Mouse (Mus musculus): Measurements from ENCODE around the gene Ak6. TPM values are rescaled to one million over a fixed set of nuclear protein-coding genes. Genes with fewer than 3 reads are reported as not detected.

The Ak6 gene
- polyA plus RNA-seq, 1 experiment from 2014 or later, result 419 TPM

DNA sequence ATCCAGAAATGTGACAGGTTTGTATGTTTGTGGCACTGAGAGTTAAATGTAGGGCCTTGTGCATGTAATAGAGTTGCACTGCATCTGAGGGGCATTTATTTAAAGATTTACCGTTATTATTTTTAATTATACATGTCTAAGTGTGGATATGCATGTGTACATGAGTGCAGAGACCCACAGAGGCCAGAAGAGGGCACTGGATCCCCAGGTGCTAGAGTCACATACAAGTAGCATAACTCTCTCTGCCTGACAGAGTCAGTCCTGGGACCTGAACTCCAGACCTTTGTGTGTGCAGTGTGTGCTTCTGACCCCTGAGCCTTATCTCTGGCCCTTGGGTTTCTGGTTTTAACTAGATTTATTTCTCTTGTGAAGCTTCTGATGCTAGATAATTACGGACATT lies 33.6 kb downstream of the Ak6 start:
- ATAC-seq, result no peak
- Histone ChIP-seq H3K4me2 (ENCODE audit: low read length) (no peak overlapping the region), H3K9me3 (replicated peaks; ENCODE audit: control insufficient read depth, low read length) (no peaks in the 10 kb centered on the region), H3K4me3 (ENCODE audit: low read depth, low read length) (no peak overlapping the region), H3K9ac (ENCODE audit: low read length) (no peak overlapping the region), H3K27me3 (replicated peaks; ENCODE audit: control insufficient read depth, insufficient read depth, low read length) (no peaks in the 10 kb centered on the region), H3K36me3 (ENCODE audit: control insufficient read depth, insufficient read depth, low read length) (no peaks in the 10 kb centered on the region), H3K27ac (ENCODE audit: low read depth, low read length) (no peak overlapping the region), H3K4me1 (ENCODE audit: control insufficient read depth, insufficient read depth, low read length) (no peaks in the 10 kb centered on the region)
- 74% methylated on average over 2 of the region's 2 CpGs for WGBS
- no peak for DNase-seq (ENCODE audit: low spot score)

GRCm38 (mm10) chr13:100687513-100687912 lies 36.7 kb downstream of the Ak6 start:
- Histone ChIP-seq H3K36me3 (ENCODE audit: control insufficient read depth, insufficient read depth, low read length) (no peaks in the 10 kb centered on the region), H3K27me3 (replicated peaks; ENCODE audit: control insufficient read depth, insufficient read depth, low read length) (no peaks in the 10 kb centered on the region), H3K9me3 (replicated peaks; ENCODE audit: control insufficient read depth, low read length) (no peaks in the 10 kb centered on the region), H3K27ac (ENCODE audit: low read depth, low read length) (no peak overlapping the region), H3K4me1 (ENCODE audit: control insufficient read depth, insufficient read depth, low read length) (no peaks in the 10 kb centered on the region), H3K4me2 (ENCODE audit: low read length) (no peak overlapping the region), H3K4me3 (ENCODE audit: low read depth, low read length) (no peak overlapping the region), H3K9ac (ENCODE audit: low read length) (no peak overlapping the region)
- no peak for ATAC-seq
- WGBS, result 59% methylated on average over 7 of the region's 7 CpGs
- DNase-seq (ENCODE audit: low spot score), result no peak

DNA sequence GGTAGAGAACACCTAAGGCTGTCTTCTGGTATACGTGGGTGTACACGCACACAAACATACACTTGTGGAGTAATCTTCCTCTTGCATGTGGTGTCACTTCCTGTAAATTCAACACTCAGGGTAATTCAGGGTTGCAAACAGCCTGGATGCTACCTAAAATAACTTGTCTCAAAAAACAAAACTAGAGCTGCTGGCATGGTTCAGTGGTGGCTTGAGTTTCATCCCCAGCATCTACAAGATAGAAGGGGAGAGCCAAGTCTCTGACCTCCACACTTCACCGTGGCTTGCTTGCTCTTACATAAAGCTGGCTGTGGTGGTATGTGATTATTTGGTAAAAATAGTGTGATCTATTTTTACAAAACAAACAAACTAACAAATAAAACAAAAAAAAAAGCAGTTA lies 46.8 kb downstream of the Ak6 start:
- Histone ChIP-seq H3K4me2 (ENCODE audit: low read length) (no peak overlapping the region), H3K36me3 (ENCODE audit: control insufficient read depth, insufficient read depth, low read length) (peaks cover 39% of the 10 kb centered on the region), H3K4me1 (ENCODE audit: control insufficient read depth, insufficient read depth, low read length) (no peaks in the 10 kb centered on the region), H3K4me3 (ENCODE audit: low read depth, low read length) (no peak overlapping the region), H3K27ac (ENCODE audit: low read depth, low read length) (no peak overlapping the region), H3K27me3 (replicated peaks; ENCODE audit: control insufficient read depth, insufficient read depth, low read length) (no peaks in the 10 kb centered on the region), H3K9ac (ENCODE audit: low read length) (no peak overlapping the region), H3K9me3 (replicated peaks; ENCODE audit: control insufficient read depth, low read length) (no peaks in the 10 kb centered on the region)
- 92% methylated on average over 3 of the region's 3 CpGs for WGBS
- no peak for ATAC-seq
- DNase-seq (ENCODE audit: low spot score), result no peak

- ATAC-seq, result no peak
- H3K36me3 ChIP-seq (ENCODE audit: control insufficient read depth, insufficient read depth, low read length), result peaks cover 52% of the 10 kb centered on the region
- WGBS, result 95% methylated on average over 10 of the region's 10 CpGs
Observed at GRCm38 (mm10) chr13:100698866-100699265, 48.1 kb downstream of the Ak6 start.

GRCm38 (mm10) chr13:100703468-100703867 lies 52.7 kb downstream of the Ak6 start:
- no peaks in the 10 kb centered on the region for H3K9me3 ChIP-seq (replicated peaks; ENCODE audit: control insufficient read depth, low read length)
- no peaks in the 10 kb centered on the region for H3K27me3 ChIP-seq (replicated peaks; ENCODE audit: control insufficient read depth, insufficient read depth, low read length)
- H3K36me3 ChIP-seq (ENCODE audit: control insufficient read depth, insufficient read depth, low read length), result peaks cover 81% of the 10 kb centered on the region
- no peak for ATAC-seq
- H3K9ac ChIP-seq (ENCODE audit: low read length), result no peak overlapping the region
- no peak overlapping the region for H3K4me3 ChIP-seq (ENCODE audit: low read depth, low read length)
- no peak for DNase-seq (ENCODE audit: low spot score)
- 91% methylated on average over 2 of the region's 2 CpGs for WGBS
- no peak overlapping the region for H3K4me2 ChIP-seq (ENCODE audit: low read length)
- H3K27ac ChIP-seq (ENCODE audit: low read depth, low read length), result no peak overlapping the region
- H3K4me1 ChIP-seq (ENCODE audit: control insufficient read depth, insufficient read depth, low read length), result no peaks in the 10 kb centered on the region

More at GRCm38 (mm10) chr13:100698866-100699265, 48.1 kb downstream of the Ak6 start:
- H3K4me2 ChIP-seq (ENCODE audit: low read length), result no peak overlapping the region
- H3K27ac ChIP-seq (ENCODE audit: low read depth, low read length), result no peak overlapping the region
- DNase-seq (ENCODE audit: low spot score), result no peak
- no peak overlapping the region for H3K4me3 ChIP-seq (ENCODE audit: low read depth, low read length)
- H3K9ac ChIP-seq (ENCODE audit: low read length), result no peak overlapping the region
- H3K9me3 ChIP-seq (replicated peaks; ENCODE audit: control insufficient read depth, low read length), result no peaks in the 10 kb centered on the region
- H3K4me1 ChIP-seq (ENCODE audit: control insufficient read depth, insufficient read depth, low read length), result no peaks in the 10 kb centered on the region
- no peaks in the 10 kb centered on the region for H3K27me3 ChIP-seq (replicated peaks; ENCODE audit: control insufficient read depth, insufficient read depth, low read length)

GRCm38 (mm10) chr13:100706206-100706605 lies 55.4 kb downstream of the Ak6 start:
- peaks cover 89% of the 10 kb centered on the region for H3K36me3 ChIP-seq (ENCODE audit: control insufficient read depth, insufficient read depth, low read length)
- H3K9me3 ChIP-seq (replicated peaks; ENCODE audit: control insufficient read depth, low read length), result no peaks in the 10 kb centered on the region
- H3K27me3 ChIP-seq (replicated peaks; ENCODE audit: control insufficient read depth, insufficient read depth, low read length), result no peaks in the 10 kb centered on the region
- no peak overlapping the region for H3K4me3 ChIP-seq (ENCODE audit: low read depth, low read length)
- no peak overlapping the region for H3K9ac ChIP-seq (ENCODE audit: low read length)
- DNase-seq (ENCODE audit: low spot score) (no peak), ATAC-seq (no peak)
- H3K27ac ChIP-seq (ENCODE audit: low read depth, low read length), result no peak overlapping the region
- H3K4me1 ChIP-seq (ENCODE audit: control insufficient read depth, insufficient read depth, low read length), result no peaks in the 10 kb centered on the region
- no peak overlapping the region for H3K4me2 ChIP-seq (ENCODE audit: low read length)
- WGBS, result 96% methylated on average over 7 of the region's 7 CpGs

DNA sequence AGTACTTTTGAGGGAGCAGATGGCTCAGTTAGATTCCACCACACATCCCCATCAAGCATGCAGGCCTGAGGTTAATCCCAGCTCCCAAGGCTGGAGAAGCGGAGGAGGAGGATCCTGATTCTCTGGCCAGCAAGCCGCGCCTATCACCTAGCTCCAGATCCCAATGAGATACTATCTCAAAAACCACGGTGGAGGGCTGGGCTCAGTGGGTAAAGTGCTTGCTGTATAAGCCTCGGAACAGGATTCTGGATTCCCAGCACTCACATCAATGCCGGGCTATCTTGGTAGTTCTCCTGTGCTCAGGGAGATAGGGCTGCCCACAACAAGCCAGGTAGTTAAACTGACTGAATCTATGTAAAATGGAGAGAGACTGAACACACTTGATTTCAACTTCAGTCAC lies 64.7 kb downstream of the Ak6 start:
- Histone ChIP-seq H3K4me3 (ENCODE audit: low read depth, low read length) (no peak overlapping the region), H3K9ac (ENCODE audit: low read length) (no peak overlapping the region), H3K4me1 (ENCODE audit: control insufficient read depth, insufficient read depth, low read length) (no peaks in the 10 kb centered on the region), H3K36me3 (ENCODE audit: control insufficient read depth, insufficient read depth, low read length) (peaks cover 72% of the 10 kb centered on the region), H3K9me3 (replicated peaks; ENCODE audit: control insufficient read depth, low read length) (no peaks in the 10 kb centered on the region), H3K4me2 (ENCODE audit: low read length) (no peak overlapping the region), H3K27me3 (replicated peaks; ENCODE audit: control insufficient read depth, insufficient read depth, low read length) (no peaks in the 10 kb centered on the region), H3K27ac (ENCODE audit: low read depth, low read length) (no peak overlapping the region)
- DNase-seq (ENCODE audit: low spot score), result no peak
- no peak for ATAC-seq
- WGBS, result 97% methylated on average over 6 of the region's 6 CpGs

Other genes with a start within 250 kb of the Ak6 start
- not detected in 2 replicates for gene Naip1, start 198.1 kb upstream of the Ak6 start, polyA plus RNA-seq (2014; fragmentation: Nextera tagmentation; extraction: Ambion mirVana)
- gene Gtf2h2, start 158.4 kb upstream of the Ak6 start, polyA plus RNA-seq (2014; fragmentation: Nextera tagmentation; extraction: Ambion mirVana), result 63.0 and 64.8 TPM in 2 replicates
- gene Ocln, start 98.3 kb upstream of the Ak6 start, polyA plus RNA-seq (2014; fragmentation: Nextera tagmentation; extraction: Ambion mirVana), result 5.6 and 10.5 TPM in 2 replicates
- 1.2 and 1.8 TPM in 2 replicates for gene Marveld2, start 34.0 kb upstream of the Ak6 start, polyA plus RNA-seq (2014; fragmentation: Nextera tagmentation; extraction: Ambion mirVana)
- 24.0 and 25.4 TPM in 2 replicates for gene Rad17, start 72 bp downstream of the Ak6 start, polyA plus RNA-seq (2014; fragmentation: Nextera tagmentation; extraction: Ambion mirVana)
- 23.4 and 29.8 TPM in 2 replicates for gene Taf9, start 600 bp downstream of the Ak6 start, polyA plus RNA-seq (2014; fragmentation: Nextera tagmentation; extraction: Ambion mirVana)
- gene Ccdc125, start 18.7 kb downstream of the Ak6 start, polyA plus RNA-seq (2014; fragmentation: Nextera tagmentation; extraction: Ambion mirVana), result 1.2 and 1.4 TPM in 2 replicates
- gene Cdk7, start 80.0 kb downstream of the Ak6 start, polyA plus RNA-seq (2014; fragmentation: Nextera tagmentation; extraction: Ambion mirVana), result 53.5 and 54.6 TPM in 2 replicates
- gene Mrps36, start 93.7 kb downstream of the Ak6 start, polyA plus RNA-seq (2014; fragmentation: Nextera tagmentation; extraction: Ambion mirVana), result 112 and 125 TPM in 2 replicates
- gene Cenph, start 124.9 kb downstream of the Ak6 start, polyA plus RNA-seq (2014; fragmentation: Nextera tagmentation; extraction: Ambion mirVana), result 16.5 and 20.4 TPM in 2 replicates
- gene Ccnb1, start 135.6 kb downstream of the Ak6 start, polyA plus RNA-seq (2014; fragmentation: Nextera tagmentation; extraction: Ambion mirVana), result 164 and 215 TPM in 2 replicates
- 35.8 and 39.4 TPM in 2 replicates for gene Slc30a5, start 182.4 kb downstream of the Ak6 start, polyA plus RNA-seq (2014; fragmentation: Nextera tagmentation; extraction: Ambion mirVana)

Data from forebrain, embryonic 14.5 days (tissue).